Mouse (Mus musculus) T-helper 2 cell (primary cell): ENCODE measurements around the gene Prkag1.

Experiments
- in situ Hi-C: fragments of 300-600 bp; cut with MboI, MseI; formaldehyde crosslinking; loops from one replicate; pipeline ENCODE4 v1.15.1; 2025; ENCODE audit warnings: high pct_unique_total_duplicates

The Prkag1 gene

DNA sequence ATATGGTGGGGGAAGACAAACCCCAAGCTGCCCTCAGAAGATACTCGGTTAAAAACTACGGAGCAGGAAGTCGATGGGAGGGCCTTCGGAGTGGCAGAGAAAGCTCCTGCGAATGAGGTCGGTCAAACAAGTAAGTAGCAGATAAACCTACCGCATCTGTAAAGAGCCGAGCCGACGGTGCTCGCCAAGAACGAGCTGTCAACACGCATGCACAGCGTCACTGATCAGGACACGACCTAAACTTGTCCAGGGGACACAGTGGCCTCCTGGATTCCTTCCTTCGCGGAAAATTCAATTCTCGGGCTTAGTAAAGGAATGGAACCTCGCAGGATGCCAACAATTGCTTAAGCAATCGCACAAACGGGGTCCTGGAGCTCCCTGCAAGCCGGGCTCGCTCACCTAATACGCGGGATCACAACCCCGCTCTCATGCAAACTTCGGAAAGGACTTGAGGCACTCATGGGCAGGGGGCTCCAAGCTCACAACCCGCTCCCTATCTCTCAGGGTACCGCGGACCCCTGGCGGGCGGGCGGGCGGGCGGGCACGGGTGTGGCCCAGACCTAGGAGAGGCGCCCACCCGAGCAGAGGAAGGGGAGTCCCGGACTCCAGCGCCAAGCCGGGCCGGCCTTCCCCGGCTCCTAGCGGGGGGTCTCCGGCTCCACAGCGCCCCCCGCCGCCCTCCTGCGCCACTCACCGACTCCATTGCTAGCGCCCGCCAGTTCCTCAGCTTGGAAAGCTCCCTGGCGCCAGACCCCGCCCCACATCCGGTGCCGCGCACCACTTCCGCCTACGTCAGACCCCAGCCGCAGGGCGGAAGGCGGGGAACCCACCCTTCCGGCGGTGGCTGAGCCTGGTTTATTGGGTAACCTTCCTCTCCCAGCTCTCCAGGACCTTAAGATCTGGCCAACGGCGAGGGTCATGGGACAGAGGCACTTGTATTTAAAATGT lies at the start of gene Prkag1:
Gene Prkag1, minus strand, starts transcription at position 786 of the 948 bp plus-strand sequence.
- in situ Hi-C loops, result no loop called here

DNA sequence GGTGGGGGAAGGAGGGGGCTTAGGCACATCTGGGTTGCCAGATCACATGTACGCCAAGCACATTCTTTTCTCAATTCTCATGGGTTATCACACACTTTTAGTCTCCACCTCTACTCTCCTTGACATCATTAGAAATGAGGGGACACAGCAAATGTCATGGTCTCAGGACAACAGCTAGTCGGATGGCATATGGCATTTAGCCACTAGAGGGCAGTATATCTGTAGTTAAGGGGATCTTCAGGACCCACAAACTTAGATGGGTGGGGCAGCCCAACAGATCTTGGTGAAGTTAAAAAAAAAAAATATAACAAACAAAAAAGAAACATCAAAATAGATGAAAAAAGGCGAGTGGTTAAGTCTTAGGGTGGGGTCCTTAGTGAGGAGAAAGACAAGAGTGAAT lies 46.0 kb upstream of the Prkag1 start:
- in situ Hi-C loops, result no loop called here

DNA sequence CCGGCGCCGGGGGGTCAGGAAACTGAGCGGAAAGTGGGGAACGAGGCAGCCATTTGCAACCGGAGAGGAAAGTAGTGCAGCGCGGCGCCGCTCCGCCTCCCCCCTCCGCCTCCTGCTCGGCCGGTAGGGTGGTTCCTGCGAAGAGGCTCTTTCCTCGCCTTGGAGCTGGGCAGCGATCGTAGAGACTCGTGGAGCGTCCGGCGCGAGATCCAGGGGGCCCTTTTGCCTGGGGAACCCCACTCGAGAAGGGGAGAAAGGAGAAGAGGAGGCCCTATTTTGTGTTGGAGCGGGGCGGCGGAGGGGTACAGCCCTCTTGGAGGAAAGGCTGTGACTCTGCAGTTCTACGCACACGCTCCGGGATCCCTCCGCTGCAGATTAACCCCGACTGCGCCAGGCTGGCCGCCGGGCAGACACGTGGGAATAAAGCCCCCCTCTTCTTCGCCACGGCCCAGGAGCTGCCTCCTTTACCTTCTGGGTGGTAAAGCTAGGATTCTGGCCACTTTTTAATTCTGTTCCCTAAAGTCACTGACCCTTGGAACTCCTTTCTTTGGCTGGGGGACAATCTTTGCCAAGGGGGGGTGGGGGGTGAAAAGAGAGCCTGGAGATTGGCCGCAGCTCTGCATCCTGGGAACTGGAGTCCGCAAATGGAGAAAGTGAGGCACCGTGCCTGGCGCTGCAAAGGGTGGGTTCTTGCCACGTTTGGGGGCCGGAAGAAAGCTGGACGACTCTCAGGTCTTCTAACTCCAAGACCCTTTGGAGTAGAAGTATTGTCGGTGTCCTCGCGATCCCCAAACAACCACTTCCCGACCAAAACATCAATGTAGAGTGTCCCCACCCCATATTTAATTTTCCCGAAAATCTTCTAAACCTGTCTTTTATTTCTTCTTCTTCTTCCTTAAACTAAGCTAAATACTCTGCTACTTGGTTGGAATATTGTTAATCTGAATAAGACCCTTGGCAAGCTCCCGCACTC lies 40.9 kb upstream of the Prkag1 start:
- in situ Hi-C loops, result loop anchor here (5.0 kb wide), 1 partner anchor 120 kb away; no protein-coding TSS in a partner anchor

DNA sequence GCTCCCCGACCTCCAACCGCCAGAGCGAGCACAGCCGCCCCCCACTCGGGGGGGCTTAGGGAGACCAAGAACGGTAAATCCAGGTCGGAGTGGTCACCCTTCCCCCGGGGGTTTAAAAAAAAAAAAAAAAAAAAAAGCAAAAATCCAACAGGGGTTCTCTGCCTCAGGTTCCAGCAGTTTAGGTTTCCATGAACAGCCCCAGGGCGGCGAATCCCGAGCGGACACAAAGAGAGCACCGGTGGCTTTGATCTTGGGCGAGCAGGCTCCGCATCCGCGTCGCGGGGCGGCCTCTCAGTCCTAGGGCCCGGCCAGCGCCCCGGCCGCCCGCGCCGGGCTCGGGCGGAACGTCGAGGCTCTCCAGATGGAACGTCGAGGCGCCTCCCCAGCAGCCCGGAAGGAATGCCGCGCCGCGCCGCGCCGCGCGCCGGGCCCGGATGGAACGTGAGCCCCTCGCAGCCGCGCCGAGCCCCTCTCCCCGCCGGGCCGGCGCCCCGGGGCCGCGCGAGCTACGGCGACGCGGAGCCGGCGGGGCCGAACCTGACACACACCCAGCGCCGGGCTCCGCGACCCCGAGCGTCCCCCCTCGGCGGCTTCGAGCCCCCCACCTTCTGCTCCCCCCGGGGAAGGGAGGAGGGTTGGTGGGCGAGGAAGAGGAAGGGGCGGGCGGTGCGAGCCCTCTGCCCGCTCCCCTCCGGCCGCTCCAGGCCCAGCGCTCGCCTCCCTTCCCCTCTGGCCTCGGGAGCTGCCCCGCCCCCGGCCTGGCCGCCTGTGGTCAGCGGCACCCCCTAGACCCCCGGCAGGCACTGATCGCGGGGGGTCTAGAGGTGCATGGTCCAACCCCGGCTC lies 40.0 kb upstream of the Prkag1 start, which contains the start of gene Kmt2d:
Gene Kmt2d, minus strand, starts transcription at position 135 of the 846 bp plus-strand sequence.
- in situ Hi-C loops, result loop anchor here (5.0 kb wide), 1 partner anchor 121 kb away; no protein-coding TSS in a partner anchor

DNA sequence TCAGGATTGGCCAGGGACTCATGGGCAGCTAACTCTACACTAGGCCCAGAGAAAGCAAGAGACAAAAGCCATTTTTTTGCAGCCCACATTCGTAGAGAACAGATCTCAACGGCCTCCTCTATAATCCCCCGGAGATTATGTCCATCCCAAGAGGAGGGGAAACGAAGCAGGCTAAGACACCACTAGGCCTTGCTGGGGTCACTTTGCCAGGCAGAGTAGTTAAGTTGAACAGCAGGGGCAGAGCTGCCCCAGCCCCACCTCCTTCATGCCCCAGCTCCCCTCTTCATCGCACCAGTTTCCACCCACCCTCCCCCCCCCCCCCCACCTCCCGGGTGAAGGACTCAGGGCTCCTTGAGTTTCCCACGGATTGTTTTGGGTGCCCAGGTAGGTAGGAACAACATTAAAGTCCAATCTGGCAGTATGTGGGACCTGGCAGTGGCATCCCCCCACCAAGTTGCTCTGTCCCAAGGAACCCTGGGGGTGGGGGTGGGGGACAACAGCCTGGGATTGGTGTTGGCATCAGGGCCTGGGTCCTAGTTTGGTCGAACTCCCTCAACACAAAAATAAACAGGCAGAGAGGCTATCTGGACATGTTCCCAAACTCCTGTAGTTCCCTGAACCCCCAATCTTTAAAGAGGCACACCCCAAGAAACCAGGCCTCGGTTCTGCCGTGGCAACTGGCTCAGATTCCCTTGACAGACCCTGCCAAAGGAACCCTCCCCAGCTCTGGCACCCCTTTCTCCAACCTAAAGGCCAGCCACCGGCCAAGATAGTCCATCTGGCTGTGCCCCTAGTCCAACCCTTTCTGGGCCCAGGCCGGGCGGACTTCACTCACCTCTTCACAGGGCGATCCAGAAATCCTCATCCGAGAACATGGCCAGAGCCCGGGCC lies 39.1 kb upstream of the Prkag1 start:
- in situ Hi-C loops, result loop anchor here (5.0 kb wide), 1 partner anchor 122 kb away; no protein-coding TSS in a partner anchor

DNA sequence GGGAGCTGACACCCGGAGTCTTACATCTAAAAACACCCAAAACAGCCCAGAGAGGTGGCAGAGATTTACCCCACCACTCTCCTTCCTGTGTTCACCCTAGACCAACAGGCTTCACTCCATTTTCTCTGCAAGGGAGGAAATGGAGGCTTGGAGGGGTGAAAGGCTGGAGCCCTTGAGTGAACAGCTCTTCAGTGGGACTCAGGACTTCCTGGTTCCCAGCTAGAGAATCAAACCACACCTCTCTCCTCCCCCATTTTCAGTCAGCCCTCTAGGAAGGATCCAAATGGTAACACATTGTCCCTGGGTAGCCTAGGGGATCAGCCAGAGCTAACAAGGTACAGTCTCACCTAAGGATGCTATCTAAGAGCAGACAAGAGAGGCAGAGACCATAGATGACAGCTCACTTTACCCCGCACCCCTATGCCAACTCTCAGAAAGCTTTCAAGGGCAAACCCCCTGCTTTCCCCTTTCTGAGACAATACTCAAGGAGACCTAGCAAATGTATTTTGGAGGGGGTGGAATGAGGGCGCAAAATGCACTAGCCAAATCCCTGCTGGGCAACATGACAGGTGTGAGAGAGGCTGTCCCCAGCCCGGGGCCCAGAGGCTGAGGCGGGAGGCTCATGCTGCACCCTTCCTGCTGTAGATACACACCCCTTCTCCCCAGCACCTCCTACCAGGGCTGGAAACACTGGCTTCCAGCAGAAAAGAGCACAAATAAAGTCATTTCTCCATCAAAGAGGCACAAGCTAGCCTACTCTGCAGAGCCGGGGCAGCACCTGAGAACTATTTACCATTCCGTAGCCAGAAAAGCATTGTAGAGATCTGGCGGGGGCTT lies 38.2 kb upstream of the Prkag1 start:
- in situ Hi-C loops, result loop anchor here (5.0 kb wide), 1 partner anchor 123 kb away; no protein-coding TSS in a partner anchor

- in situ Hi-C loops, result no loop called here
Measured at GRCm38 (mm10) chr15:98868346-98869063, 37.2 kb upstream of the Prkag1 start.

GRCm38 (mm10) chr15:98867321-98867720 lies 36.0 kb upstream of the Prkag1 start:
- in situ Hi-C loops, result no loop called here

- in situ Hi-C loops, result no loop called here
Measured at GRCm38 (mm10) chr15:98866501-98866900, 35.2 kb upstream of the Prkag1 start.

DNA sequence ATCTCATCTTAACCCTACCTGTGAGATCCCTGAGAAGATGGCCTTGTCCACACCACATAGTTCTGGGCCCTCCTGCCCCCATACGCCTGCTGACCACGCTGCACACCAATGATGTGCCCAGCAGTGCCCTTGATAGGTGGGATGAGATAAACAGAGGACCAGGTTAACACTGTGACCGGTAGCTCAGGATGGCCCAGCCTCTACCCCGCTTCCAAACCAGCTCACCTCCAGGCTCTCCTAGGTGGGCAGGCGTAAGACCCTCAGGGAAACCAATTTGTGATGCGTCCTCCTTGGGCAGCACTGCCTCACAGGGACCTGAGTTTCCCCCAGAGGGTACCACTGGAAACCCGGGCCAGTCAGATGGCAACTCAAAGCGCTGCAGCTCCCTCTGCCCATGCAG lies 34.5 kb upstream of the Prkag1 start:
- in situ Hi-C loops, result no loop called here

DNA sequence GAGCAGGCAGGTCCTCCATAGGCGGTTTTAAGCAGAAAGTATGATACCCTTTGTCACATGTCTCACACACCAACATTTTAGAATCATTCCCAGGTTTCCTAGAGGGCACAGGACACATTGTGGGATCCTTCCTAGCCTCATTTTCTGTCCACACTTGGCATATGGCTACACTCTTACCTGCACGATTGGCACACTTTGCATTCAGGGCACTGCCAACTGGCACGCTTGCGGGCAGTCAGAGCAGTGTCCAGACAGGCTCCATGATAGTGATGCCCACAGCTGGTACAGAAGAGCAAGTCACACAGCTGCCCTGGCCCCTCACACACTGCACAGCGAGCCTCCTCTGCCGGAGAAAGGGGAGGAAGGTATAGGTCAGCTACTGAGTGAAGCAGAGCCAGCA lies 33.6 kb upstream of the Prkag1 start:
- in situ Hi-C loops, result no loop called here

- in situ Hi-C loops, result no loop called here
Measured at GRCm38 (mm10) chr15:98863451-98863958, 32.2 kb upstream of the Prkag1 start.

DNA sequence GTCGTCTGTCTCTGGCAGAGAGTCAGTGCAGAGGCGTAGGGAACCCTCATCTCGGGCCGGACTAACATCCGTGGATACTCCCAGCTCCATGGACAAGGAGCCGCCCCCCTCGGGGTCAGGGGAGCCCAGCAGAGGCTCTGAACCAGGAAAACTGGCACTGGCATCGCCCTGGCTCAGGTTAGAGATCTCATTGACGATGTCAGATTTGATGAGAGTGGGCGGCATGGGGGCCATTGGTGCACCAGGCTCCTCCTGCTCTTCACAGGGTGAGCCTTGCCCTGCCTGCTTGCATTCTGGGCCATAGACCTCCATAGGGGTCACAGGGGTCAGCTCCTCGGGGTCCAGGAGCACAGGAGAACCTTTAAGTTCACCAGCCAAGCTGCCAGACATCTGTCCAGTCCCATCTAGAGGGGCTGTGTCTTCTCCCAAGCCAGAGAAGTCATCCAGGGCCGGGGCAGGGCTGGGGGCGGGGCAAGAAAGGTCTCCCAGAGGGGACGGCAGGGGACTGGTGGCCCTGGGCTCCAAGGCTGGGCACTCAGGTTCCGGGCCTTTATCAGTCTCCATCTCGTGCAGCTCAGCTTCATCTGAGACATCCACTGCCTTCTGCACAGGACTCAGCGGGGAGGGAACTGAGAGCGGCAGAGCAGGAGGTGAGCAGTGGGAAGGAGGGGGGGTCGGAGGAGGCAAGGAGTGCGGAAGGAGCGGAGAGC lies 30.5 kb upstream of the Prkag1 start:
- in situ Hi-C loops, result no loop called here

DNA sequence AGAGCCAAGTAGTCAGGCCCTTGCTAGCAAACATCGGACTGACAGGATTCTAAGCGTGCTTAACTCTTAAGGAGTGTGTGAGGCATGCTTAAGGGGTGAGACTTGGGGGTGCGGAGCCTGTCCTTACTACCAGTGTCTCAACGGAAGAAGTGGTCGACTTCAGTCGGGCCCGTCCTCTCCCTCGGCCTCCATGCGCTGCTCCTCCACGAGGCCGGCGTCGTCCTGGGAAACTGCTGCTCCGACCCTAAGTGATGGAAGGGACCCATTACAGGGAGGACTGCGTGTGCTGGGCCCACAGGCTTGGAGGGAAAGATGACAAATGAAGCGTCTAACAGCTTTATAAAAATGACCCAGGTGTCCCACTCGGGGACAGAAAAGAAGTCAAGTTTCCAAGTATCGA lies 29.6 kb upstream of the Prkag1 start:
- in situ Hi-C loops, result no loop called here

DNA sequence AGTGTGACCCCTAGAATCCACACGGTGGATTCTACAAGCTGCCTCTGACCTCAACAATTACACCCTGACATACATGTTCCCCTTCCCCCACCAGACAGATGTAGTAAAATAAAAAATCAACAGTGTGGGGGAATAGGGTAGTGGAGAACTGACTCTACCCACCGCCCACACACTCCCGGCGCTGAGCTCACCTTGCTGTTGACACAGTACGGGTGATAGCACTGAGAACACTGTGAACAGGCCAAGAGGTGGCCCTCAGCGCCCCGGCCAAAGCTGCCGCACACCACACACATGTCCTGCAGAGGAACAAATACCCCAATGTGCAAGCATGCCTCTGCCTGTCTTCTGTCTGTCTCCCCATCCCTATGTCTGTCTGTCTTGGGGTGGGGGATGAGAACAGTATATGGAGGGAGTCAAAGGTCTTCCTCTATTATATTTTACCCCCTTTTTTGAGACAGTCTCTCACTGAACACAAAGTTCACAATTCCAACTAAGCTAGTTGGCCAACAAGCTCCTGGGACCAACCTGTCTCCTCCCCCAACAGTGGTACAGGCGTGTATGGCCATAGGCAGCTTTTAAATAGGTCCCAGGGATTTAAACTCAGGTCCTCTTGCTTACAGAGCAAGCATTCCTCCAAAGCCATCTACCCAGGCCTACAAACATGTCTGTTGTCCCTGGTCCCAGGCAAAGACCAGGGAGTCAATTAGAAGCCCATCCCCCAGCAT lies 28.2 kb upstream of the Prkag1 start:
- in situ Hi-C loops, result no loop called here

- in situ Hi-C loops, result no loop called here
Measured at GRCm38 (mm10) chr15:98854214-98854613, 22.9 kb upstream of the Prkag1 start.
